Mouse (Mus musculus) granulocyte monocyte progenitor cell, adult 5-6 weeks (primary cell): ENCODE results near the gene Uncx. TPM values are rescaled to one million over a fixed set of nuclear protein-coding genes. Genes with fewer than 3 reads are reported as not detected.

Experiments
- ATAC-seq: replicated peaks from 2 replicates; pipeline ENCODE4 v1.8.0; 2016; ENCODE audit warnings: mild to moderate bottlenecking, moderate TSS enrichment, inconsistent platforms; ENCODE audit not compliant: poor library complexity, severe bottlenecking
- total RNA-seq, 2 experiments: library from RNA; stranded (forward) in 1 of 2; stranded (reverse) in 1 of 2; fragments of 200-712, 200-1000 nt in 1 of 2; fragments of >200 nt in 1 of 2; fragmentation: Nextera tagmentation in 1 of 2; gene quantifications; 2 replicates each; pipeline ENCODE4 v1.2.3; 2014 to 2017

The Uncx gene
- total RNA-seq, 2 experiments from 2014 or later, result not detected

- no peak for ATAC-seq
Measured at GRCm38 (mm10) chr5:139593746-139594145, 50.5 kb downstream of the Uncx start.

- no peak for ATAC-seq
Measured at GRCm38 (mm10) chr5:139595001-139595400, 51.7 kb downstream of the Uncx start.

Other genes starting within 250 kb of the Uncx start
- gene Adap1, start 217.9 kb upstream of the Uncx start, total RNA-seq (2014; fragmentation: Nextera tagmentation), result 46.5 and 63.5 TPM in 2 replicates
- gene Adap1, start 217.9 kb upstream of the Uncx start, total RNA-seq (2017), result 39.4 and 53.9 TPM in 2 replicates
- 29.2 and 60.1 TPM in 2 replicates for gene Cox19, start 192.1 kb upstream of the Uncx start, total RNA-seq (2014; fragmentation: Nextera tagmentation)
- 31.4 and 35.9 TPM in 2 replicates for gene Cox19, start 192.1 kb upstream of the Uncx start, total RNA-seq (2017)
- gene Cyp2w1, start 190.9 kb upstream of the Uncx start, total RNA-seq (2014; fragmentation: Nextera tagmentation), result not detected in 2 replicates
- not detected in 2 replicates for gene Cyp2w1, start 190.9 kb upstream of the Uncx start, total RNA-seq (2017)
- 5.0 and 7.3 TPM in 2 replicates for gene Gpr146, start 165.8 kb upstream of the Uncx start, total RNA-seq (2014; fragmentation: Nextera tagmentation)
- 4.0 and 5.4 TPM in 2 replicates for gene Gpr146, start 165.8 kb upstream of the Uncx start, total RNA-seq (2017)
- gene C130050O18Rik, start 138.2 kb upstream of the Uncx start, total RNA-seq (2014; fragmentation: Nextera tagmentation), result 0.53 and 5.8 TPM in 2 replicates
- gene C130050O18Rik, start 138.2 kb upstream of the Uncx start, total RNA-seq (2017), result 1.4 and 3.6 TPM in 2 replicates
- gene Gper1, start 120.3 kb upstream of the Uncx start, total RNA-seq (2014; fragmentation: Nextera tagmentation), result not detected in 2 replicates
- not detected in 2 replicates for gene Gper1, start 120.3 kb upstream of the Uncx start, total RNA-seq (2017)
- gene 3110082I17Rik, start 83.0 kb upstream of the Uncx start, total RNA-seq (2014; fragmentation: Nextera tagmentation), result 25.0 and 44.6 TPM in 2 replicates
- gene 3110082I17Rik, start 83.0 kb upstream of the Uncx start, total RNA-seq (2017), result 52.1 and 54.1 TPM in 2 replicates
- 7.8 and 14.9 TPM in 2 replicates for gene Zfand2a, start 58.9 kb upstream of the Uncx start, total RNA-seq (2014; fragmentation: Nextera tagmentation)
- gene Zfand2a, start 58.9 kb upstream of the Uncx start, total RNA-seq (2017), result 13.0 and 20.6 TPM in 2 replicates
- gene Micall2, start 192.8 kb downstream of the Uncx start, total RNA-seq (2014; fragmentation: Nextera tagmentation), result 8.3 and 9.7 TPM in 2 replicates
- 2.8 and 3.9 TPM in 2 replicates for gene Micall2, start 192.8 kb downstream of the Uncx start, total RNA-seq (2017)
- 85.9 and 93.1 TPM in 2 replicates for gene Ints1, start 232.2 kb downstream of the Uncx start, total RNA-seq (2014; fragmentation: Nextera tagmentation)
- gene Ints1, start 232.2 kb downstream of the Uncx start, total RNA-seq (2017), result 46.7 and 53.4 TPM in 2 replicates
- gene Mafk, start 248.0 kb downstream of the Uncx start, total RNA-seq (2014; fragmentation: Nextera tagmentation), result 12.1 and 18.5 TPM in 2 replicates
- gene Mafk, start 248.0 kb downstream of the Uncx start, total RNA-seq (2017), result 18.5 and 23.0 TPM in 2 replicates